Mouse (Mus musculus) MN1 (cell line): ENCODE measurements at regions not wholly inside any gene's neighbourhood (a gene's known extent, or its start where the extent isn't known, plus 50 kb on each side); places are given as distances from the start of the nearest gene placed in this dataset.

Experiments
- DNase-seq: peaks from one replicate; pipeline ENCODE4 v3.0.0-alpha.2; 2016; ENCODE audit warnings: low spot score

DNA sequence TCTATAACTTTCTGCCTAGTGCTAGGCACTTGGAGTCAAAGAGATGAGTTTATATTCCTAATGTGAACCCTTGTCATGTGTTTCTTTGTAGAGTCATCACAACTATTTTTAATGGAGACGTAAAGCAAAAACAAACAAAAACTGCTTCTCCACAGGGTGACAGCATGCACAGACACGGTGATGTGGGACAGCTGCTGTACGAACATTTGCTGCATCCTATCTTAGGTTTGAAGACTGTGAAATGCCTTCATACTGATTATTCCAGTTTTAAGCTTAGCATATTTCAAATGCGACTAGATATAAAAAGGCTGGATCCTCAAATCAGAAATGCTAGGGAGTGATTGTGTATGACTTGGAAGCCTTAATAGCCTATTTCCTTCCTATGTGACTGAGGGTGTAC is 187.3 kb upstream of the Eci2 start:
- DNase-seq: no peak

DNA sequence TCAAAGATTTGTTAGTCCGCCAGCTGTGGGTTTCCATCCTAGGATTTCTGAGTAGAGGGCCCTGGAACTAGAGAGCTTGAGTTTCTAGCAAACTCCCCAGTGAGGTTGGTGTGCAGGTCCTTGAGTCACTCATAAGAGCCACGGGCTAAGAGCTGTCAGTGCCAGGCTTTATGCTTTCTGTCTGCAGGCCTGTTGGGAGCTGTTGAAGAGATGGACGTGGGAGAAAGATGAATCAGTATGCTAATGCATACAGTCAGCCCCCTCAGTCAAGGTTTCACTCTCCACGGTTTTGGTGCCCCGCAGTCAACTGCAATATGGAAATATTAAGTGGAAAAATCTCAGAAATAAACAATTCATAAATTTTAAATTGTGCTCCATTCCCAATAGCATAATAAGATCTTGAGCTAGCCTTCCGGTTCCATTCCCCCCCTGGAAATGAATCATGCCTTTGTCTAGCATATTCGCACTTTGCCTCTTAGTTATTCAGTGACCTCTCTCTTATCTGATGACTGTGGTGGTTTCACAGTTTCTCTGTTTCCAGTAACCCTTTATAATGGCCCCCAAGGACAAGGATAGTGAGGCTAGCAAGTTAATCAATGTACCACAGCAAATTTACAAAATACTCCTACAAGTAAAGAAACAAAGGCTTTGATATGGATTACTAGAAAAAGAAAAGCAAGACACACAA is 199.4 kb upstream of the Eci2 start:
- DNase-seq: no peak

DNA sequence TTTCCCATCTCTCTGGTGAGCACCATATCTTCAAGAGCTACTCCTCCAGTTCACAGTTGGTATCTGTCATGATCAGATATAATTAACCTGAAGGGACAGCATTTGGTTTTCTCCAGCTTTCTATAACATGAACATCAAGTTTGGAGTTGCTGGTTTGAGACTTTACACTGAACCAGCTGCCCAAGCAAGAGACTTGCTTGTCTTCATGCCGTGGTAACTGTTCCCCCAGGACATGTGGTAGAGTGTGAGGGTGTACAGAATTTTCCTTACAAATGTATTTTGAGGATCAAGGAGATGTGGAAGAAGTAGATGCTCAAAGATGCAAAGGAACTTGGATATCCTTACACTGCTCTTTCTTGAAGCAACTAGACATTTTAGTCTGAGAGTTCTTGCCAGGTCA is 200.0 kb upstream of the Eci2 start:
- no peak for DNase-seq

GRCm38 (mm10) chr13:35229601-35230000 is 202.7 kb upstream of the Eci2 start:
- DNase-seq: no peak

GRCm38 (mm10) chr13:35233636-35234035 is 206.7 kb upstream of the Eci2 start:
- DNase-seq: no peak

GRCm38 (mm10) chr13:35241443-35241842 is 214.5 kb upstream of the Eci2 start:
- no peak for DNase-seq

DNA sequence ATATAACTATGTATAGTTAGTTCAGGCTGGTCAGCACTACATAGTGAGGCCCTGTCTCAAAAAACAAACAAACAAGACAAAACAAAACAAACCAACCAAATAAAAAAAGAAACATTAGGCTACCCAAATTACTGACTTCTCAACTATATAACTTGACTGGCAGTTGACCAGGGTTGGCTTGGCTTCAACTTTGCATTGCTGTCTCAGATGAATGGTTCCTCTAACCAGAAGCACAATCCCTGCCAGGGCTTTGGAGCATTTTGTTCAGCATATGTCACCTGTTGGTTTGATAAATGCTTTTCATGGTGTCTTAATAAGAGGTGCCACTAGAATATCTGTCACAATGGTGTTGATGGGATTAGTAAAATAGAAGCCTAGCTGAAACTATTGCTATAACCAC is 217.1 kb upstream of the Eci2 start:
- DNase-seq: no peak

DNA sequence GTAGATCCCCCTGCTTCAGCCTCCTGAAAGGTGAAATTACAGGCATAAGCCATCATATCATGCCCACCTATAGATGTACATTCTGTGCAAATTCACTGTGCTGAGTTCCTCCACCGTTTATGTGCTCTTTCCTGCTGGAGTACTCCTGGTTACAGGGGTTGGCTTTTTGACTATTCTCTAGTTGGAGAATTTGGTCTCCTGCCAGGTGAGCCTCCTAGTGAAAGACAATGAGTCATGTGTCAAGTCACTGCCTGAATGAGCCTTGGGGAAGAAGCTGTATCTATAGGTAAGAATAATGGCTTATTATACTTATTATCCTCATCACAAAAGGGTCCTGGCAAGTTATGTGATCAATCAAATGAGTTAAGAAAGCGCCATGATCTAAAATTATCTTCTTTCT is 230.5 kb upstream of the Eci2 start:
- no peak for DNase-seq

DNA sequence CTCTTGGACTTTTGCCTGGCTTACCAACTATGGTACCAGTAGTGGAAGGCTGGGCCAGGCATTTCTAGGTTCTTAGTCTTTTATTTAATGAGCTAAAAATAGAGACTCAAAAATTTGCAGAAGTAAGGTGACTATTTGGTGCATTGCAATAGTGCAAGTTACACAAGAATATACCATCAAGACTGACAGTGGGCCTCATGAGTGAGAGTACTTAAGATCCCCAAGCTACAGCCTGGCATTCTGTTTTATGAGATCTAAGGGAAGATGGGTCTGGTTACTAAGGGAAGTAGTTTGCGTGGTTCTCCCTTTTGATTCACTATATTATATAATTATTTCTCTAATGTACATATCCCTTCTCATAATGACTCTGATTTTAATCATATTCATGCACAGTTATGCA is 231.8 kb upstream of the Eci2 start:
- DNase-seq: no peak

- DNase-seq: no peak
These were observed 257.1 kb upstream of the Eci2 start for GRCm38 (mm10) chr13:35283959-35284358.

DNA sequence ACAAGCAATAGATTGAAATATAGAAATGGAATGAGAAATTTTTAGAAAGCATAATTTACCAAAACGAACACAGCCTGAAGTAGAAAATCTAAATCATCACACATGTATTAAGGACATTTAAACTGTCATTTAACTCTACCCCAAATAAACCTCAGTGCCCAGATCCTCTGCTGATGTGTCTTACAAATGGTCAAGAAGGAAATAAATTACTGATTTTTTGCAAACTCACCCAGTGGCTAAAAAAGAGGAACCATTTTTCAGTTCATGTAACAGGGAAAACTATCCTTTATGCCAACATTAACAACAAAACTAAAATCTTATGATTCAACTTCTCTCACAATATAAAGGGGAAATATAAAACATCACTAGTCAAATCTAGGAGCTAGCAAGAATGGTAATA is 275.2 kb upstream of the Eci2 start:
- DNase-seq: no peak

GRCm38 (mm10) chr13:35316772-35317171 is 289.9 kb upstream of the Eci2 start:
- no peak for DNase-seq

DNA sequence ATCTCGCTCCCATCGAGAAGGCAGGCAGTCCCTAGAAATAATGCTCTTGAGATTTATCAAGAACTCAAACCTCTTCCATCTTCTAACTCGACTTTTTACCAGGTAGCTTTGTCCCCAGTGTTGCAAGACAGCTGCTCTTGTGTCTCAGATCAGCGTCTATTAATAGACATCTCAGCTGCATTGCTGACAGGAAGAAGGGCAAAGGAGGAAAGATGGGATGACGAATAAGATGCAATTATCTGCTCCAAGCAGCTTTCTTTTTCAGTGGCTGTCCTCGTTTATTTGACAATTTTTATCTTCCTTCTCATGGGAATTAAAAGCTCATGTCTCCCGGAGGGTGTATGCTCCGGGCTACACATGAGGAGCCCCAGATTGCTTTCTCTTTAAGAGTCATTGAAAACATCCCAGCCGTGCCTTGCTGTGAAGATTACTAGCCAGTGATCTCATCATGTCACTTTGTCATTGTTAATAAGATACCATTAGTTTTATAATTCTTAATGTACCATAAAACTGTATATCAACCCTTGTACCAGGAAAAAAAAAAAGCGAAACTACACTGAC is 299.9 kb upstream of the Eci2 start:
- DNase-seq: peak; percentile 7

- DNase-seq: no peak
These were observed 301.4 kb upstream of the Eci2 start for GRCm38 (mm10) chr13:35328320-35328719.

DNA sequence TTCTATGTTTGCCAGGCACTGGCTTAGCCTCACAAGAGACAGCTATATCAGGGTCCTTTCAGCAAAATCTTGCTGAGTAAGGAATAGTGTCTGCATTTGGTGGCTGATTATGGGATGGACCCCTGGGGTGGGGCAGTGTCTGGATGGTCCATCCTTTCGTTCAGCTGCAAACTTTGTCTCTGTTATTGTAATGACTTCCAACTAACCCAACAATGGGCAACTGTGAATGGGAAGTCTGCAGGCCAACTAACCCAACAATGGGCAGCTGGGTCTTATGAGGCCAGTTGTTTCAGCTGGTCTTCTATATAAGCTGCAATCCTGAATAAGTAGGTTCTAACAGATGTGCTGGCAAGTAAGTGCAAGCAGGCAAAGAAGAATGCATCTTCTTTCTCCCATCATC is 304.0 kb upstream of the Eci2 start:
- DNase-seq: no peak

DNA sequence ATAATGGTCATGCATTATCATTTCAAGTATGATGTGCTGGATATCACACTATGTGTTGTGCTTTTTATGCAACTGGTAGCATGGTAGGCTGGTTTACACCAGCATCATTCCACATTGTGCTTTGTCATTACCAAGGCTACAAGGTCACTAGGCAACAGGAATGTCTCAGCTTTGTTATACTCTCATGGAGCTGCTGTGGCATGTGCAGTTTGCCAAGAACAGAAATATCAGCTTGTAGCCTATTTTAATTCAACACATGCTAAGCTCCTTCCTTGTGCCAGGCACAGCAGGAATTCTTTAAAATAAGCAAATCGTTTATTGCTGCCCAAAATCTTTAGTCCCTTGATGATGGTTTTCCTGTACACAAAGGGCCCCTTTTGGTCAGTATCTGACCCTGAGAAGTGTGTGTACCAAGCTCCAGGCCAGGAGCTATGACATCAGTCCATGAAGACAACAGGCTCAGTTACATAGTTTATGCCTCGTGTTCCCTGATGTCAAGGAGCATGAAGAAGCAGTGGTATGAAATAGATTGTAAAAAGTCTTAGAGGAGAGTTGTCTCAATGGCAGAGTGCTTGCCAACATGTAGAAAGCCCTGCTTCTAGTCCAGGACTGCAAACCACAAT is 314.0 kb upstream of the Cdyl start:
- no peak for DNase-seq

DNA sequence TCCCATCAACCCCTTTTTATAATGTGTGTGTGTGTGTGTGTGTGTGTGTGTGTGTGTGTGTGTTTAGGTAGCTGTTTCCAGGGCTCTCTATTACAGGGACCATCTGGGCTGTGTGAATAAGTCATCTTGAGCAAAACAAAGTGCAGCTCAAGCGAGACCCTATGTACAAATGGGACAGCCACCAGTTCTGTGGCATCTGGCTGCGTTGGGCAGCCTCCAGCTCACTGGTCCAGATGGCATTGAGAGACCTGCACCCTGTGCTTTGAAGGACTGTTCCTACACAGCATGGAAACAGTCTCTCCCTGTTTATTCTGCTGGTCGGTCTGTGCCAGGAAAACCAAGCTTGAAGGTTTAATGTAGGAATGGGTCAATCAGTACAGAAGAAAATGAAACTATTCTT is 311.4 kb upstream of the Cdyl start:
- DNase-seq: no peak

- DNase-seq: no peak
These were observed 300.3 kb upstream of the Cdyl start for GRCm38 (mm10) chr13:35359345-35359744.

DNA sequence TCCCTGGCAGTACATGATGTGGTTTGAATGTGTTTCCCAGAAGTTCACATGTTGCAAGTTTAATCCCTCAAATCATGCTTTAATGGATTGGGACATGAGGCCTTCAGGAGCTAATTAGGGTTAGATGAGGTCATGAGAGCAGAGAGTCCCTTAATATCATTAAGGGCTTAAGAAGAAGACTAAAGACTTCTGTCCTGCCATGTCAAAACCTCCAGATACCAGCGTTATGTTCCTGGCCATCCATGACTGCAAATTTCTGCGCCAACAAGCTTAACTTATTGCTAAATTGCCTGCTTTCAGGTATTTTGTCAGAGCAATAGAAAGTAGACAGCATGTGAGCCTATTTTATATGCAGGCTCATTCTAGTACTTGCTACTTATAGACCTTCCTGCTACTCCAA is 282.1 kb upstream of the Cdyl start:
- DNase-seq: no peak

- no peak for DNase-seq
These were observed 280.1 kb upstream of the Cdyl start for GRCm38 (mm10) chr13:35379500-35379899.

- DNase-seq: no peak
These were observed 279.2 kb upstream of the Cdyl start for GRCm38 (mm10) chr13:35380224-35381009.

DNA sequence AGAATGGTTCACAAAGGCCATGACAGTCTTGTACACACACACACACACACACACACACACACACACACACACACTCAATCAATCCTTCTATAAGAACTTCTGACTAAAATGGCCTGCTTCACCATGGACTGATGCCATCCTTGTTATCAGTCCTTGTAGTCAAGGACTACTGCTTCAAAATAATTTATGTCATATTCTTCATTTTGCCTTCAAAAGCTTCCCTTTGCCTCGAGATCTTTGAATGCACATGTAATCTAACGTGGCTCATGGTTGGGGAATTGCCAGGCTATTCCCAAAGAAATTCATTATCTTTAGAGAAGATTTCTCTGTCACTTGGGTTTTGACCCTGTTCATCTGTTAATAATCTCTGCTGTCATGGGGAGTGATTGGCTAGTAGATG is 278.0 kb upstream of the Cdyl start:
- DNase-seq: no peak

DNA sequence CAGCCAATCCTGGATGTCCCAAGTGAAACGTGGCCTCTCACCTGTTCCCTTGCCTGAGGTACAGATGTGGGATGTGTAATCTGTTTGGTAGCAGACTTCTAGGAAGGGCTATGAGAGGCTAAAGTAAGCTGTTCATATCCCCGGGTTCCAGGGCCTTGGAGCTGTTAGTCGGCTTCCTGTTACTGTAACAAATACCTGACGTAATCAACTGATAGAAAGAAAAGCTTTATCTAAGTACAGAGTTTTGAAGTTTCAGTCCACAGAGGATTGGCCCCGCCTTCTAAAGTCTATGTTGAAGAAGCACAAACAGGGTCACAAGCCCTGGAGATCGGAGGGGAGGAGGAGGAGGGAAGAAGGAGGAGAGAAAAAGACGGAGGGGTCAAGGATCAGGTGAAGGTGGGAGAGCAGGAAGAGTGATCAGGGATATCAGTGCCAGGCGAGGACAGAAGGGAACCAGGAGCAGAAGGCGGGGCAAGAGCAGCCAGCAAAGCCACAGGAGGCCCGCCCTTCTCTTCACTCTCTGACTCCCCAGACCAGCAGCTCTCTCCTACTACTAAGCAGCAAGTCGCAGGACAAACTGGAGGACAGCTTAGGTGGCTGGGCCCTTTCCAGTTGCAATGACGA is 276.5 kb upstream of the Cdyl start:
- DNase-seq: no peak
